Mouse (Mus musculus) olfactory bulb, adult 2 months (tissue): ENCODE measurements at regions not wholly inside any gene's neighbourhood (a gene's known extent, or its start where the extent isn't known, plus 50 kb on each side); places are given as distances from the start of the nearest gene placed in this dataset.

Experiments
- CTCF ChIP-seq: fragments of 200-500 bp; IDR thresholded peaks from 2 replicates; pipeline ENCODE4 v1.5.1; 2012; ENCODE audit warnings: low read depth, mild to moderate bottlenecking, low read length, moderate library complexity; ENCODE audit not compliant: insufficient read depth
- POLR2A ChIP-seq: fragments of 200-500 bp; IDR thresholded peaks from 2 replicates; pipeline ENCODE4 v1.6.1; 2012; ENCODE audit warnings: mild to moderate bottlenecking, low read depth, low read length, moderate library complexity; ENCODE audit not compliant: insufficient read depth

GRCm38 (mm10) chr4:33665250-33665873 lies 259.0 kb upstream of the Cnr1 start:
- TF ChIP-seq CTCF (no peak), POLR2A (no peak)
